Mouse (Mus musculus): ENCODE measurements around the gene Pccb. TPM values are rescaled to one million over a fixed set of nuclear protein-coding genes. Genes with fewer than 3 reads are reported as not detected.
A peak's percentile ranks its signal among the peaks of the same experiment; 100 is the strongest.

Pccb gene
- polyA plus RNA-seq, 1 experiment from 2014 or later = 27.6 TPM

DNA sequence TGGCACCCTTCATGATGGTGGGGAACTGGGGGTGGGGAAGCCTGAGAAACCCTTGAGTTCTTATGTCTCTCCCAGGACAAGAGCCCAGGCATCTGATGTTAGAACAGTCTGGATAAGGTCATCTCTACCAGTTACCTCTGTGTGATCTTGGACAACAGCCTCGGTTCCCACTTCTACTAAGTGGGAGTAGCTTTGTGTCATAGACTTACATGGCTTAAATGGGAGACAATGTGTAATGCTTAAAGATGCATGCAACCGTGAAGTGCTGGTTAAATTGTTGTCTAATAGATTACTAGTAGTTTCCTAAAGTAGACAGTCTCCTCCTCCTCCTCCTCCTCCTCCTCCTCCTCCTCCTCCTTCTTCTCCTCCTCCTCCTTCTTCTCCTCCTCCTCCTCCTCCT lies 2.2 kb upstream of the Pccb start:
- no peak overlapping the region for H3K9ac ChIP-seq (ENCODE audit: low read depth, low read length)
- no peaks in the 10 kb centered on the region for H3K27me3 ChIP-seq (ENCODE audit: control insufficient read depth, insufficient read depth, low read depth, low read length)
- ATAC-seq = no peak
- H3K9me3 ChIP-seq (replicated peaks; ENCODE audit: control insufficient read depth, low read length, poor library complexity, severe bottlenecking) = no peaks in the 10 kb centered on the region
- H3K4me3 ChIP-seq (ENCODE audit: low read depth, low read length) = no peak overlapping the region
- no peak overlapping the region for H3K27ac ChIP-seq (ENCODE audit: low read length)
- no peak overlapping the region for H3K4me2 ChIP-seq (ENCODE audit: low read length)
- H3K4me1 ChIP-seq (ENCODE audit: control insufficient read depth, insufficient read depth, low read length) = peaks cover 13% of the 10 kb centered on the region
- 84% methylated on average over 2 of the region's 2 CpGs for WGBS
- H3K36me3 ChIP-seq (ENCODE audit: control insufficient read depth, insufficient read depth, low read length) = no peaks in the 10 kb centered on the region

DNA sequence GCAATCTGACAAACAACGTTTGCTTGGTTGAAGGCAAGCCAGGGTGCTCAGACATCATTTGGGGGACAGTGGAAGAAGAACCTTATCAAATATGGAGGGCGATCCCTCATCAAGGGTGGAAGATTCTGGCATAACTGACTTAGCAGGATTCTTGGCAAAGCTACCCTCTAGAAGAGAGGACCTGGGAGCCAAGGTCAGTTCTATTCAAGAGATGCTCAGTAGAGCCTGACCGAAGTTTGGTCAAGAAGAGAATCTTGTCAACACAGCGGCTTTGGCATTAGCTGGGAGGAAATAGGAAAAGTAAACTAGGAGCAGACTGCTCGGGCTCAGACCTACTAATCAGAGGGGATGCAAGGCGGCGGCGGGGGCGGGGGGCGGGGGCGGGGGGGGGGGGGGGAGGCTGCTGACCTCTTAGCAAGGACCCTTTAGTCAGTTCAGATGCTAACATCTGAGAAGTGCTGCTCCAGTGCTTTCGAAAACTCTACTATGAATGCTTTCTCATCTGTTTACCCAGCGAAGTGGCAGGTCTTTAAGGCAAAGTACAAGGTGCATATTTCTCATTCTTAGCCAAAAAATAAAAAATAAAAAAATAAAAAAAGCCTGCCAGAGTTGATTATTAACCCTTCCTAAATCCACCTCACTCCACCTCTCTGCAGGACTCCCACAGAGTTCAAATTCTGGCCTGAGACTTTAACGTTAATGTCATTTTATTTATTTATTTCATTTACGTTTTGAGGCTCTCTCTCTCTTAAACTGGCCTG lies 1.3 kb upstream of the Pccb start:
- ATAC-seq = no peak
- WGBS = 91% methylated on average over 9 of the region's 15 CpGs
- Histone ChIP-seq H3K9ac (ENCODE audit: low read depth, low read length) (no peak overlapping the region), H3K4me1 (ENCODE audit: control insufficient read depth, insufficient read depth, low read length) (peaks cover 13% of the 10 kb centered on the region), H3K4me3 (ENCODE audit: low read depth, low read length) (no peak overlapping the region), H3K4me2 (ENCODE audit: low read length) (no peak overlapping the region), H3K36me3 (ENCODE audit: control insufficient read depth, insufficient read depth, low read length) (0 out of 2 replicates have a peak, but pooled peaks cover 3% of the 10 kb centered on the region), H3K27me3 (ENCODE audit: control insufficient read depth, insufficient read depth, low read depth, low read length) (no peaks in the 10 kb centered on the region), H3K9me3 (replicated peaks; ENCODE audit: control insufficient read depth, low read length, poor library complexity, severe bottlenecking) (no peaks in the 10 kb centered on the region), H3K27ac (ENCODE audit: low read length) (no peak overlapping the region)

DNA sequence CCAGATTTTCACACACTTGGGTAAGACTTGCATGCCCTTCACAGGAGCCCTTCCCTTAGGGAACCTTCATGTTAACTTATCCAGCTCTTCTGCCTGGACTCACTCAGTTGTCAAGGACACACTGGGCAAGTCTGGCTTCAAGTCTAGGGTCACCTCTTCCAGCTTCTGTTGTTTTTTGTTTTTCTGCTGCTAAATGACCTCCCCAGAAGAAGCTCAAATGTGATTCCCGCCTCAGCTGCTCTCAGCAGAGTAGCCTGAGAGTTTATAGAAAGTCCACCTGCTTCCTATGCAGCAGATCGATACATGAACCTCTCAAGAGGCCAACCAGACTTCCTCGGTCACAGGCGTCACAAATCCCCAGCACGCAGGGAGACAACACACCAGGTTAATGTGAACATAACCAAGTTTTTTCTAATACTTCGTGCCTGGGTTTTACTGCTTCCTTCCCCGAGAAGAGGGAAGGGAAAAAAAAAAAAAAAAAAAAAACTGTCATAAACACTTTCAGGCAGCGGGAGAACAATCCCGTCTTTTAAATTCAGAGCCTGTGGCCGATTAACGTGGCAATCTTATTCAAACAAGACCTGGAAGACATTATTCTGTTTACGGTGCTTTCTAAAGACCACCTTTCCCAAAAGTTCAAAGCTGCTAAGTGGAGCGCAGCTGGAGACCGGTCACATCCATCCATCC lies 794 bp downstream of the Pccb start:
- H3K4me2 ChIP-seq (ENCODE audit: low read length) = peak overlapping the region; percentile 79
- peak overlapping the region; percentile 98 for H3K27ac ChIP-seq (ENCODE audit: low read length)
- H3K4me1 ChIP-seq (ENCODE audit: control insufficient read depth, insufficient read depth, low read length) = peaks cover 13% of the 10 kb centered on the region
- peak overlapping the region; percentile 65 for H3K4me3 ChIP-seq (ENCODE audit: low read depth, low read length)
- ATAC-seq = peak; percentile 3; the same call in 1 of the 2 replicates
- H3K9ac ChIP-seq (ENCODE audit: low read depth, low read length) = peak overlapping the region; percentile 83
- H3K9me3 ChIP-seq (replicated peaks; ENCODE audit: control insufficient read depth, low read length, poor library complexity, severe bottlenecking) = no peaks in the 10 kb centered on the region
- 0 out of 2 replicates have a peak, but pooled peaks cover 3% of the 10 kb centered on the region for H3K36me3 ChIP-seq (ENCODE audit: control insufficient read depth, insufficient read depth, low read length)
- H3K27me3 ChIP-seq (ENCODE audit: control insufficient read depth, insufficient read depth, low read depth, low read length) = no peaks in the 10 kb centered on the region
- 4% methylated on average over 14 of the region's 14 CpGs for WGBS

DNA sequence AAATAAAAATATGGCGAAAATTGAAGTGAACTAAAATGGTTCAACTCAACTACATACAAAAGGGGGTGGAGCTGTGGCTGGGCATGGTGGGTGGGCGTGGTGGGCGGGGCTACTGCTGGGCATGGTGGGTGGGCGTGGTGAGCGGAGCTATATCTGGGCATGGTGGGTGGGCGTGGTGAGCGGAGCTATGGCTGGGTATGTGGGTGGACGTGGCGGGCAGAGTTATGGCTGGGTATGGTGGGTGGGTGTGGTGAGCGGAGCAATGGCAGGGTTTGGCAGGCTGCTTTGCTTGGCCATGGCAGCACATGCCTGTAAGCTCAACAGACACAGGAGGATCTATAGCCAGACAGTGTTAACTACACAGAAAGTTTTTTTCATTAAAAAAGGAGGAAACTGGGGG lies 15.9 kb downstream of the Pccb start:
- H3K4me2 ChIP-seq (ENCODE audit: low read length) = no peak overlapping the region
- H3K4me3 ChIP-seq (ENCODE audit: low read depth, low read length) = no peak overlapping the region
- WGBS = 94% methylated on average over 10 of the region's 10 CpGs
- H3K4me1 ChIP-seq (ENCODE audit: control insufficient read depth, insufficient read depth, low read length) = no peaks in the 10 kb centered on the region
- H3K9me3 ChIP-seq (replicated peaks; ENCODE audit: control insufficient read depth, low read length, poor library complexity, severe bottlenecking) = peaks cover 1% of the 10 kb centered on the region; the same call in 1 of the 2 replicates
- ATAC-seq = no peak
- H3K27me3 ChIP-seq (ENCODE audit: control insufficient read depth, insufficient read depth, low read depth, low read length) = no peaks in the 10 kb centered on the region
- H3K27ac ChIP-seq (ENCODE audit: low read length) = no peak overlapping the region
- H3K36me3 ChIP-seq (ENCODE audit: control insufficient read depth, insufficient read depth, low read length) = peaks cover 25% of the 10 kb centered on the region
- no peak overlapping the region for H3K9ac ChIP-seq (ENCODE audit: low read depth, low read length)

DNA sequence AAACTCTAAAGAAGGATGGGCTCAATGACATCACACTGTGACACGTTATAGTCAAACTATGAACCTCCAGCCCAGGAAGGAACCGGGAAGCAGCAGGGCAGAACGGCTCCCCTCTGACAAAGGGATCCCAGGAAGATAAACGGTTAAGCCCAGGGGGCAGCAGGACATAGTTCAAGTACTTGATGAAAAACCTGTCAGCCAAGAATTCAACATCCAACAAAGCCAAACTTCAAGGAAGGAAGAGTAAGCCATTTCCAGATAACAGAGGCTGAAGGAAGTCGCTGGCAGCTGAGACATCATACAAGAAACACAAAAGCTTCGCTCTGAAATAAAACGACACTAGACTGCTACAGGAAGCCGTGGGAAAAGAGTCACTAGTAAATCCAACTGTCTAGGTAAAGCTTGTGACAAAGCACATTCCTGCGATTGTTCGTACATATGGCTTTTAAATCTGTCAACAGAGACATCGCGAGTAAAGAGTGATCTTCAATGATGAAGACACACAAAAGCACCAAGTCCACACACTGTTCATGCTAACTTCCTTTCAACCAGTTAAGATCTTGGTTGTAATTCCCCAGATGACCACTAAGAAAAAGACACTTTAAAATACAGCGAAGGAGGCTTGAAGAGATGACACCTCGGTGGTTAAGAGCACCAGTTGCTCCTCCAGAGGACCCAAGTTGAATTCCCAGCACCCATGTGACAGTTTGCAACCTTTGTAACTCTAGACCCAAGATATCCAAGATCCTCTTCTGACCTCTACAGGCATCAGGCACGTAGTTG lies 16.8 kb downstream of the Pccb start:
- WGBS = 86% methylated on average over 15 of the region's 15 CpGs
- Histone ChIP-seq H3K4me3 (ENCODE audit: low read depth, low read length) (no peak overlapping the region), H3K27me3 (ENCODE audit: control insufficient read depth, insufficient read depth, low read depth, low read length) (no peaks in the 10 kb centered on the region), H3K4me1 (ENCODE audit: control insufficient read depth, insufficient read depth, low read length) (no peaks in the 10 kb centered on the region), H3K27ac (ENCODE audit: low read length) (no peak overlapping the region), H3K9ac (ENCODE audit: low read depth, low read length) (no peak overlapping the region), H3K36me3 (ENCODE audit: control insufficient read depth, insufficient read depth, low read length) (peaks cover 17% of the 10 kb centered on the region), H3K9me3 (replicated peaks; ENCODE audit: control insufficient read depth, low read length, poor library complexity, severe bottlenecking) (no peaks in the 10 kb centered on the region), H3K4me2 (ENCODE audit: low read length) (no peak overlapping the region)
- no peak for ATAC-seq

DNA sequence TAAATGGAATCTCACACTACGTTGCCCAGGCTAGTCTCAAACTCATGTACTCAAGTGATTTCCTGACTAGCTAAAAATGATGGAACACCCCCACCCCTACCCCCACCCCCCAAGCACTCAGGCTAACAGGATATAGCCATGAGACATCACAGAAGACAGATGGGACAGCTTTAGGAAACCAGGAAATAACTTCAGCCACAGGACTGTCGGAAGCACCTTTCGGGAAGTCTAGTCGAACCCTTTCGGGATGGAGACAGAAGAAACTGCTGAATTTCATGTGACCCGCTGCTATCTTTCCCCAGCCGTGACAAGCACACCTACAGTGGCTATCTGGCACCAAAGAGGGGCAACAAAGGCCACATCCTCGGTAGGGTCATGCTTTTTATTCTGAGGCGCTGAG lies 19.4 kb downstream of the Pccb start:
- no peak overlapping the region for H3K9ac ChIP-seq (ENCODE audit: low read depth, low read length)
- H3K4me3 ChIP-seq (ENCODE audit: low read depth, low read length) = no peak overlapping the region
- no peak overlapping the region for H3K4me2 ChIP-seq (ENCODE audit: low read length)
- H3K27me3 ChIP-seq (ENCODE audit: control insufficient read depth, insufficient read depth, low read depth, low read length) = no peaks in the 10 kb centered on the region
- ATAC-seq = no peak
- WGBS = 97% methylated on average over 9 of the region's 9 CpGs
- H3K9me3 ChIP-seq (replicated peaks; ENCODE audit: control insufficient read depth, low read length, poor library complexity, severe bottlenecking) = no peaks in the 10 kb centered on the region
- H3K36me3 ChIP-seq (ENCODE audit: control insufficient read depth, insufficient read depth, low read length) = peaks cover 18% of the 10 kb centered on the region
- no peaks in the 10 kb centered on the region for H3K4me1 ChIP-seq (ENCODE audit: control insufficient read depth, insufficient read depth, low read length)
- no peak overlapping the region for H3K27ac ChIP-seq (ENCODE audit: low read length)

DNA sequence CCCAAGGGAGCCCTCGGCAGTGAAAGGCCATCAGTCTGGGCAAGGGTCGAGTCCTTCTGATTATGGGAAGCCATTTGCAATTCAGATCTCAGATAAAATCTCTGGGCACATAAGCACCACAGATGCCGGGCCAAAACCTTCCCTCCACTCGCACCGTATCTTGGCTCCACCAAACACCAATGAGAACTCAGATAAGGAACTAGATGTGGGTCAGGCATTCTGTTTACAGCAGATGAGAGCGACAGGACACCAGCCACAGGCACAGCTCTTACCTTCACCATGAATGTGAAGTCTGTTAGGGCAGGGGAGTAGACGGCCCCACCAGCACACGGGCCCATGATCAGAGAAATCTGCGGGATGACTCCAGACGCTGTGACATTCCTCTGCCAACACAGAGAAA lies 22.3 kb downstream of the Pccb start:
- 71% methylated on average over 10 of the region's 10 CpGs for WGBS
- no peak for ATAC-seq
- Histone ChIP-seq H3K4me1 (ENCODE audit: control insufficient read depth, insufficient read depth, low read length) (no peaks in the 10 kb centered on the region), H3K9me3 (replicated peaks; ENCODE audit: control insufficient read depth, low read length, poor library complexity, severe bottlenecking) (no peaks in the 10 kb centered on the region), H3K27me3 (ENCODE audit: control insufficient read depth, insufficient read depth, low read depth, low read length) (no peaks in the 10 kb centered on the region), H3K9ac (ENCODE audit: low read depth, low read length) (no peak overlapping the region), H3K27ac (ENCODE audit: low read length) (no peak overlapping the region), H3K36me3 (ENCODE audit: control insufficient read depth, insufficient read depth, low read length) (peaks cover 16% of the 10 kb centered on the region), H3K4me3 (ENCODE audit: low read depth, low read length) (no peak overlapping the region), H3K4me2 (ENCODE audit: low read length) (no peak overlapping the region)

DNA sequence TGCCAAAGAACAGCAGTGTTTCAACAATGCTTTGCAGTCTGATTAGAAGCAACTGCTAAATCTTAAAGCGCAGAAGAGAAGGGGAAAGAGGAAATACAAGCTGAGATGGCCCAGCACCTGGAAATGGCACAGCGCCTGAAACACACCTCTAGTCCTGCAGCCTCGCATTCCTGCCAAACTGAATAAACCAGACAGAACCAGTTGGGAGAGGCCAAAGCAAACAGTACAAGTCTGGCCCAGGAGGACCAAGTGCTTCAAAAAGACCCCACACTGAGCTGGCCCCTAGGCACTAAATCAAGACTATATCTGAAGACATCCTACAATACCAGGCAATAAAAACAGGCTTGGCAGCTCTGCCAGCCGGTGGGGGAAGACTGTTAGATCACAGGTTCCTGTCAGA lies 28.8 kb downstream of the Pccb start:
- peaks cover 1% of the 10 kb centered on the region; the same call in 1 of the 2 replicates for H3K36me3 ChIP-seq (ENCODE audit: control insufficient read depth, insufficient read depth, low read length)
- WGBS = 87% methylated on average over 4 of the region's 4 CpGs
- no peak overlapping the region for H3K9ac ChIP-seq (ENCODE audit: low read depth, low read length)
- 0 out of 2 replicates have a peak, but pooled peaks cover 2% of the 10 kb centered on the region for H3K9me3 ChIP-seq (replicated peaks; ENCODE audit: control insufficient read depth, low read length, poor library complexity, severe bottlenecking)
- H3K4me3 ChIP-seq (ENCODE audit: low read depth, low read length) = no peak overlapping the region
- H3K27me3 ChIP-seq (ENCODE audit: control insufficient read depth, insufficient read depth, low read depth, low read length) = no peaks in the 10 kb centered on the region
- H3K27ac ChIP-seq (ENCODE audit: low read length) = no peak overlapping the region
- no peaks in the 10 kb centered on the region for H3K4me1 ChIP-seq (ENCODE audit: control insufficient read depth, insufficient read depth, low read length)
- H3K4me2 ChIP-seq (ENCODE audit: low read length) = no peak overlapping the region
- no peak for ATAC-seq
